Mouse (Mus musculus): ENCODE results near the gene Mdga1.

Mdga1 gene

DNA sequence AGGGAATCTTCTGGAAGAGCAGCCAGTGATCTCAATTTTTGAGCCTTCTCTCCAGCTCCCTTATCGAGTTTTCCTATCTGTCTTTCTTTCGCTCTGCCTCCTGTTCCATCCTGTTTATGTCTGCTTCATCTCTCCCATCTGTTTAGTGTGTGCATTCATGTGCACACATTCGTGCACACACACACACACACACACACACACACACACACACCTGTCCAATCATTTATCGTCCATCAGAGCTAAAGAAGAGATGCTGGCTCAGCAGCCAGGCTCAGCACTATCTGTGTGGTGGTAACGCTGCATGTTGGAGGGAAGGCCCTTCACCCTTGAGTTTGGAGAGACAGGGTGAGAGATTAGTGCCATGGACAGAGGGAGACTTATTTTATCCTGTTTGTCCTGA is 13.3 kb upstream of the Mdga1 start:
- no peak for DNase-seq (ENCODE audit: extremely low read depth, low read depth, low spot score)

DNA sequence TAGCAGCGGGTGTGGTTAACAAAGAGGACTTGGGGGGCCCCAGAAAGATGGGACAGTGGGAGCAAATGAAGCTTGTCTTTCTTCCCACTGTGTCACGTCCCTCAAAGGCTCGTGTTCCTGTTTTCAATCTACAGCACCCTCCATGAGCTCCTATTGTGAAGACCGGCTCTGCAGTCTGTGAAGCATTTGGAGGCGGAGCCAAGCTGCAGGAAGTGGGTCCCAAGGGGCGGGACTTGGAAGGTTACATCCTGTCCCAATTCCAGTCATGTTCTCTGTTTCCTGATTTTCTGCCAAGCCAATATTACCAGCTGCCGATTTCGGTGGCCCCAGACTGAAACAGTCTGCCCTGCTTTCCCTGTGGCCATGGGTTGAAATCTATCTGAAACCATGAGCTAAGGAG is 11.7 kb upstream of the Mdga1 start:
- DNase-seq (ENCODE audit: extremely low read depth, low read depth, low spot score), result no peak

DNA sequence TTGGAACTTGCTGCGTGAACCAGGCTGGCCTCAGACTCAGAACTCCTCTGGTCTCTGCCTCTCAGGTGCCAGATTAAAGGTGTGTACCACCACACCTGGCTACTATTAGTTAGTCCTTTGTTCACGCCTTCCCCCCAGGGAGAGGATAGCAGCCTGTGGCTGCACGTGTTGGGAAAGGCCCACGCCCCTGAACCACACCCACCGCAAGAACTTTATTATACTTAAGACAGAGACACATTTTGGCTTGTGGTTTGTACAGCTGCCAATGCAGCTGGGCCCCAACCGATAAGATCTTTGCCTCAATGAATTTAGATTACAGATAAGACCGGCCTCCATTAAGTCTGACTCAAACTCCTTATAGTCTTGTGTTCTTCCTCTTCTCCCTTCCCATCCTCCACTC is 10.0 kb upstream of the Mdga1 start:
- peak; percentile 46 for DNase-seq (ENCODE audit: extremely low read depth, low read depth, low spot score)

DNA sequence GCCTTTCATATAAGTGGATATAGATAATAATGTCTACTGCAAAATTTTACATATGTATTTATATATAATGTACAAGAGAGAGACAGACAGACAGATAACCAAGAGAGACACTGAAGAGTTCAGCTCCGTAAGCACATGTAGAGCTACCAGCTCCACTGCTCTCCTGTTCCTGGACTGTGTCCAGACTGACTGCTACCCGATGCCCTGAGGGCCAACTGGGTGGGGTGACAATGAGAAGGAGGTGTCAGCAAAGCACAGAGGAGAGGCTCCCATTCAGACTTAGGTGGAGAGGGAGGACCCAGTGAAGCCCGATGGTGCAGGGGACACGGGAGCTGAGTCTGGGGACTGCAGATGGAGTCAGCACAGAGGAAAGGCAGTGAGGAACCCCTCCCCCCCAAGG is 9.1 kb upstream of the Mdga1 start:
- DNase-seq (ENCODE audit: extremely low read depth, low read depth, low spot score), result no peak

DNA sequence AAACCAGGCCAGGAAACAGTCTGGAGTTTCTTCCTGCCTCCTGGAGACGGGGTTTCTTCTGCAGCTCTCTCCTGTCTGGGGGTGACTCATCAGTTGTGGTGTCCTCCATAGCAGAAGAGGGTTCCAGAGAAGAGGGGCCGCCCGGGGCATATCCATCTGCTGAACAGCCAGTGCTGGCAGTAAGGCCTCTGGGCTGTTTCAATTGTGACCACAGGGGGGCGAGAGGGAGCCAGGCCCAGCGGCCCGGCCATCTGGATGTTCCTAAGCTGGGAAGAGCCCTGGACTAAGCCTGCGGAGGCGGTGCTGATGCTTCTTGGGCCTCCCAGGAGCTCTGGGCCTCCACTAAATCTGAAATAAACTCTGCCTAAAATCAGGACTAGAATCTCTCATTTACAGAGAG is 5.8 kb upstream of the Mdga1 start:
- no peak for DNase-seq (ENCODE audit: extremely low read depth, low read depth, low spot score)

DNA sequence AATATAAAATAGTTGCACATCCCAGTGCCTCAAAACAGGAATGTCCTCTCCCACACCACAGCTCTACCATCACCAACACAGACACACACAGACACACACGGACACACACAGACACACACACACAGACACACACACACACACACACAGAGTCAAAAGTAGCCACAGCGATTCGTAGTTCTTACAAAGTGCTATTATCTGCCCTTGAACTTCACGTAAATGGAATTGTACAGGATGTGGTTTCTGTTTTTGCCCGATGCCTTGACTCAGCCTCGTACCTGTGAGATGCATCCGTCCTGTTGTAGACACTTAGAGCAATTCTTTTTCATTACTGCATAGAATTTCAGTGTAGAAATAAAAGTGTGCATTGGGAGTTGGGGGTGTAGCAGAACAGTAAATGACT is 3.3 kb upstream of the Mdga1 start:
- no peak for DNase-seq (ENCODE audit: extremely low read depth, low read depth, low spot score)

DNA sequence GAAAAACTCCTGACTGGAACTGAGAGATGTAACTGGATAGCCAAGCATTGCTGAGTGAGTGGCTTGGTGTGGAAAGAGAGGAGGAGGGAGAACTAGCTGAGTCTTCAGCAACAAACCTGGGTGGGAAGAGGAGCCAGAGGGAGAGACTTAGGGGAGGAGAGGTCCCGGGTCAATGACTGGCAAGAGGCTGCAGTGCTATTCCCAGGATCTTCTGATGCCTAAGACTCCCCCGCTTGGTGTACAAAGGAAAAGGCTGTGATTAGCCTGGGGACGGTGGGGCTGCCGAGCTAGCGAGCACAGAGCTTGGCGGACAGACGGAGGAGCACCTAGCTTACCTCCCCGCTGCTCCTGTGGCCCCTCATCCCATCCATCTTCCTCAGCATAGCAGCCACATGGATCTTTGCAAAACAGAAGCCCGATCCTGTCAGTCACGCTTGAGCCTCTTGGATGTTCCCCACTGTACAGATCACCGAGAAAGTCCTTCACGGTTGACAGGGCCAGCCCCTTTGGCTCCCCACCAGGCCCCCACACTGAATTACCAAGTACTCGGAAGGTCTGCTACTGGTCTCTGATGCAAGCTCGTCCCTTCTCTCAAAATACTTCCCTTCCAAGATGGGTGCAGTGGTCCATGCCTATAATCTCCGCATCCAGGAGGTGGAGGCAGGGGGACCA is 2.0 kb upstream of the Mdga1 start:
- no peak for DNase-seq (ENCODE audit: extremely low read depth, low read depth, low spot score)

DNA sequence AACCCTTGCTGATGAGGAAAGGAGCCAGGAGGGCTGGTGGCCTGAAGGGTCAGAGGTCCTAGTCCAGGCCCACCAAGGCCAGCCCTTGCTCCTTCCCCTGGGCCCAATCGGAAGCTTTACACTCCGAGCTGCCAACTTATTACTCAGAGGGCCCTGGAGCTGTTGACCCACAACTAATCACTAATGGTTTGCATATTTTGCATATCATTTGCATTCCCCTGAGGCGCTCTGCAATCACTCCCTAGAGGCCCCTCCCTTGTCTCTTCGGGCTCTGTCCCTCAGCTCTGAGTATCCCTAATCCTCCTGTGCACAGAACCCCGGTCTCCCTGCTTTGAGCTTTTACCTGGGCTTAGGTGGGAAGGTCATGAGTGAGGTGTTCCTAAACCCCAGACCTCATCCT is 4.4 kb downstream of the Mdga1 start:
- no peak for DNase-seq (ENCODE audit: extremely low read depth, low read depth, low spot score)

DNA sequence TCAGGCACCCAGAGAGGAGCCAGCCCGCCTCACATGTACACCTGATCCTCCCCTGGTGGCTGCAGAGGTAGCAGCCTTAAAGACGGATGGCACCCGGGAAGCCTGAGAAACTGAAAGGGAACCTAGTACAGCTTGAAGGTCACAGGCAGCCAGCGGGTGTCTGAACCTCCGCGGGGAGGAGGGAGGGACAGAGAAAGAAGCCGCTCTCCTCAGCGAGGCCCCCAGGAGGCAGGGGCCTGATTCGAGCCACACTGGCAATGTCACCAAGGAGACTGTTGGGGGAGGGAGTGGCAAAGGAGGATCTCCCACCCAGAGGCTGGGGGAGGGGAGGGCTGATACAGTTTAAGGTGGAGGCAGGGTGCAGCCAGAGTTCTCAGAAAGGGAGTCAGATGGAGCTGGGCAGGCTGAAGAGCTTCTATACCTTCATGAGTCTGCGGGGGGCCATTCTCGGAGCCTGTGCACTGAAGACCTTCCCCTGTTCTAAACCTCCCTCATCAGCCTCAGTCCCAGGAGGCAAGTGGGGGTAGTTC is 6.1 kb downstream of the Mdga1 start:
- DNase-seq (ENCODE audit: extremely low read depth, low read depth, low spot score), result no peak

DNA sequence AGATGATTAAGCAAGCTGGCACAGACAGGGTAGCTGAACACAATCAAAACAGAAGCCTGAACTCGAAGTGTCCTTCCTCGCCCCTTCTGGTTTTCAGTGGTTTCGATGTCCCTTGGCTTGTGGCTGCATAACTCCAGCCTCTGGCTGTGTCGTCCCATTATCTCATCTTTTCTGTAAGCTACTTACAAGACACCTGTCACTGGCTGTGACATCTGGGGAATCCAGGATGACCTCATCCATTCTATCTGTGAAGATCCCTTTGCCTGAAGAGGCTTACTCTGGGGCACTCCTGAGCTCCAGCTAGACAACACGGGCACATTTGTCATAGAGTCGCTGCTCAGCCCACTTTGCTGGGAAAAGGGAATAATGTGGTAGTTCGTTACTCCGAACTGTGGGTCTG is 14.0 kb downstream of the Mdga1 start:
- no peak for DNase-seq (ENCODE audit: extremely low read depth, low read depth, low spot score)

DNA sequence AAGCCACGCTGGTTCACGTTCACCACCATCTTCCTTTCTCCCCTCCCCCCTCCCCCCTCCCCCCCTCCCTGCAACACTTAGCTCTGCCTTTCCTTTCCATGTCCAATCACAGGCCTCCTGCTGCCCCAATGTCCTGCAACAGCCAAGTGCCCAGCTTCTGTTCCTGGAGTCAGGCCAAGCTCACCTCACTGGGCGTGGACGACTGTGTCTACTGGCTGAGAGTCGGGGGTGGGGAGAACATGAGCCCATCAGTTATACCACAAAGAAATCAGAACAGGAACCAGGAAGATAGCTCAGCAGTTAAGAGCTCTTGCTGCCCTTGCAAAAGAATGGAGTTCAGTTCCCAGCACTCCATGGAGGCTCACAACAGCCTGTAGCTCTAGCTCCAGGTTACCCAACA is 15.6 kb downstream of the Mdga1 start:
- DNase-seq (ENCODE audit: extremely low read depth, low read depth, low spot score), result no peak

DNA sequence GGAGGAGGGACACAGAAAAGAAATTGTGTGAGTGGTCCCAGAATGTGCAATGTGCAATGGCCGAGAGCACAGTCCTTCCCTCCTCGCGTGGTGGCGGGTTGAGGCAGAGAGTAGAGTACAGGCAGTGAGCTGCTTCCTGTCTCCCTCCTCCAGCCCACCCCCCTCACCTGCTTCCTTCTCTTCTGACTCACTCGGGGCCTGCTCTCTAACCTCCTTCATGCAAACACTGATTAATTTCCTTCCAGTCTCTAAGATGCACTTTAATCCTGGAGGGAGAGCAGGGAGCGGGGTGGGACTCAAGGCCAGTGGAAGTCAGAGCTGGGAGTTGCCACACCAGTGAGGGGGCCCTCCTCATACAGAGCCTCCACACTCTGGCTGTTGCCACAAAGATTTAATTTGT is 18.8 kb downstream of the Mdga1 start:
- DNase-seq (ENCODE audit: extremely low read depth, low read depth, low spot score), result no peak

DNA sequence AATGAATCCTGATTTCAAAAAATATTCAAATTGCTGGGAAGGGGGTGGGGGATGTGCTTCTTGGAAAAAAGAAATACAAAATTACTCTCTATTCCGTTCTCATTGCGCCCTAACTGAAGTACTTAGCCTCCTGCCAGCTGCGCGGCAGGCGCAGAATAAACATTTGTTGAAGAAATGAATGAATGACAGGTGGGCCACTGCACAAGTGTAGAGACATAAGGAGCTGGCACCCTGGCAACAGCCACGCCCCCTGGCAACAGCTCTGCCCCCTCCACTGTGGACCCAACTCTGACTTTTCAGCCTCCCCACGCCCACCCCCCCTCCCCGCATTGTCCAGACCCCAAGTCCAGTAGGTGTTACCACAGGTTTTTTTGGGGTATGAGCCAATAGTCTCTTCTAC is 19.3 kb downstream of the Mdga1 start:
- DNase-seq (ENCODE audit: extremely low read depth, low read depth, low spot score), result no peak

DNA sequence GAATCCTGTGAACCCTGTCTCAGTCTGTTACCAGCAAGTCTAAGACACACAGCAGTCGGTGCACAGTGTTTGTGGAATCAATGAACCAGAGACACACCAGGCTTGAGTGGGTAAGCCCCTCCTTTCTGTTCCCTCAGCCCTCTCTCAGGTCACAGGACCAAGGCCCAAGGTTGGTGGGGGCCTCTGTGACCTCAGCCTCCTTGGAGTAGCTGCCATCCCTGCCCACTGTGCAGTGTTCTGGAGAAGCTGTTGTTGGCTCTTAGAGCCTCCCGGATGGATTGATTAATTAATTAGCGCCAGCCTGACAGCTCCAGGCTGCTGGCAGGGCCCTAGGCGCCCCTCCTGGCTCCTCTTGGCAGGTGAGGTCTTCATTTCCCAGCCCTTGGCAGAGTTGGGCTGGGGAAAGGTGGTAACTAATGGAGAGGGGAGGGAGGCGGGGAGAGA is 22.6 kb downstream of the Mdga1 start:
- DNase-seq (ENCODE audit: extremely low read depth, low read depth, low spot score), result no peak

DNA sequence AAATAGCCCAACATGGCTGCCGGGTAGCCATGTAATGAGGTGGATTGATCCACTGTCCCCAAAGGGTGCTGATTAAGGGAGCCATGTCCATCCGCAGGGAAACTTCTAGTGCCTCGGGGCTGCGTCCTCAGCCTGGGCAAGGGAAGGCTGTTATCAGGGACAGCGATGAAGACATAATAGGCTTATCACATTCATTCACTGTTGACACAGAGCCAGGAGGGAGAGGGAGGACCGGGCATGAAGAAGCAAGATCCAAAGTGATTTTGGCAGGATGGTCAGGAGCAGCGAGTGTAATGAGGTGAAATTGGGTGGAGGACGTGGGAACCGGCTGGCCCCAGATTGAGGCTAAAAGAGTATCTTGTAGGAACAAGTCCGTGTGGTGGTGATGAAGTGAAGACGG is 25.5 kb downstream of the Mdga1 start:
- no peak for DNase-seq (ENCODE audit: extremely low read depth, low read depth, low spot score)

DNA sequence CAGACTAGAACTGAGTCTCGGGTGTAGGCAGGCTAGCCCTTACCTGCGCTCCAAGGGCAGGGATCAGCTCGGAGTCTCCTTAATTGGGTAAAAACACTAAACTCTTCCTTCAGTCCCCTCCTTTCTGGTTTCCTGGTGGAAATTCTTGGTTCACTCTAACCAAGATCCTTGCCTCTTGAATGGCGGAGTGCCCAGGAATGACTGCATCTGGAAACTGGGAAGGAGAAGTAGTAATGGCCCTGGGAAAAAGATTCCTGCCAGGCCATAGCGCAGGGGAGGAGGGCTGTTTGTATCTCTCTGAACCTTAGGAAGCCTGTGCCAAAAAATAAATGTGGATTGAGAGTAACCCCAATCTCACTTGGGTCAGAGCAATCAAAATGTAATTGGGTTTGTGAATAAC is 30.9 kb downstream of the Mdga1 start:
- DNase-seq (ENCODE audit: extremely low read depth, low read depth, low spot score), result no peak

DNA sequence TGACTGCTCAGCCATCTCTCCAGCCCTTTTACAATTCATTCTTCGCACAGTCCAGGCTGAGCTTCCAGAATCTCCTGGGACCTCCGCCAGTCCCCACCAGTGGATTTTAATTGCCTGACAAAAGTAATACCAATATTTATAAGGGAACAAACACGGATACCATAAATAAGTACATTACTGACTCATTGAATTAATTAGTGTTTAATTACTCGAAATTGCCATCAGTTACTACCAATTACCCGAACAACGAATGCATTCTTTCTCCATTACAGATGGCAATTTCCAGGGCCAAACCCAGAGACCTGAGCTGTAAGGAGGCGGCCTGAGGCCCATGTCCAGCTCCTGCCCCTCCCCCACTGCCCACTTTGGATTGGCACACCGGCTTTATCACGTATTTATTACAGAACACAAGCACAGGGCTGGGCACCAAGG is 32.5 kb downstream of the Mdga1 start:
- DNase-seq (ENCODE audit: extremely low read depth, low read depth, low spot score), result no peak

DNA sequence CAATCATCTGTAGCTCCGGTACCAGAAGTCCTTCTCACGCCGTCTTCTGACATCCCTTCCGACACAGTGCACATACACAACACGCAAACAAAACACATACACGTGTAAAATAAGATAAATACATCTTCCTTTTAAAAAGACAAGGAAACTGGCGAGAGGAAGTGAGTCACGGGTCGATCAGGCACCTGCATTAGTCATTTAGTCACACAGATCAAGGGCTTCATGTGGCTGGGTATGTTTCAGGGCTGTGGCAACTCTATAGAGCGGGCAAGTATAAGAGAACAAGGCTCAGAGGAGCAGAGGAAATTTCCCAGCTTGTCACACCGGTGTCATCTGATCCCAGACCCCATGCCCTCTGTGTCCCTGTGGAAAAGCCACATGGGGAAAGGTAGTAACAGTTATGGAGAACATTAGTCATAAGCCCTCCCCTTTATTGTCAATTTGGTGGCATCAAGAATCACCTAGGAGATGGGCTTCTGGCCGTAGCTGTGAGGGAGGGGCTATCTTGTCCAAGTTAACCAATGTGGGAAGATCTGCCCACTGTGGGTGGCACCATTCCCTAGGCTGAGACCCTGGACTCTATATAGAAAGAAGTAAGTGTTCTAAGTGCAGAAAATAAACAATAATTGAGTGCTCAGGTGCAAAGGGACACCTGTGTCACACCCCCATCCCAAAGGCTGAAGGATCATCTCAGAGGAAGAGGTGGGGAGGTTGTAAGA is 35.6 kb downstream of the Mdga1 start:
- no peak for DNase-seq (ENCODE audit: extremely low read depth, low read depth, low spot score)

DNA sequence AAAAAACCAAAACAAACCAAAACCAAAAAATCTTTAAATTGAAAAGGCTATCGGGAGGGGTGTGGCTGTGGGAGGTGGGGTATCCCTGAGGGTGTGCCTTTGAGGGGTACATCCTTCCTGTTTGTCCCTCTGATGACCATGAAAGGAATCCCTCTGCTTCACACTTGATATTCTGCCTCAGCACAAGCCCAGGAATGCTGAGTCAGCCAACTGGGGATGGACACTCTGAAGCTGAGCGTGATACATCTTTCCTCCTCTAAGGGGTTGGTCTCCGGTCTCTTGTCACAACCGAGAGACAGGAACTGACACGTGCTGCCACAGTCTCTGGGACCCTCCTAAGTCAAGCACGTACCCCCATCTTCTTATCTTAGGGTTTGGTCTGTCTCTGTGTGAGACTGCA is 37.1 kb downstream of the Mdga1 start:
- DNase-seq (ENCODE audit: extremely low read depth, low read depth, low spot score), result no peak

DNA sequence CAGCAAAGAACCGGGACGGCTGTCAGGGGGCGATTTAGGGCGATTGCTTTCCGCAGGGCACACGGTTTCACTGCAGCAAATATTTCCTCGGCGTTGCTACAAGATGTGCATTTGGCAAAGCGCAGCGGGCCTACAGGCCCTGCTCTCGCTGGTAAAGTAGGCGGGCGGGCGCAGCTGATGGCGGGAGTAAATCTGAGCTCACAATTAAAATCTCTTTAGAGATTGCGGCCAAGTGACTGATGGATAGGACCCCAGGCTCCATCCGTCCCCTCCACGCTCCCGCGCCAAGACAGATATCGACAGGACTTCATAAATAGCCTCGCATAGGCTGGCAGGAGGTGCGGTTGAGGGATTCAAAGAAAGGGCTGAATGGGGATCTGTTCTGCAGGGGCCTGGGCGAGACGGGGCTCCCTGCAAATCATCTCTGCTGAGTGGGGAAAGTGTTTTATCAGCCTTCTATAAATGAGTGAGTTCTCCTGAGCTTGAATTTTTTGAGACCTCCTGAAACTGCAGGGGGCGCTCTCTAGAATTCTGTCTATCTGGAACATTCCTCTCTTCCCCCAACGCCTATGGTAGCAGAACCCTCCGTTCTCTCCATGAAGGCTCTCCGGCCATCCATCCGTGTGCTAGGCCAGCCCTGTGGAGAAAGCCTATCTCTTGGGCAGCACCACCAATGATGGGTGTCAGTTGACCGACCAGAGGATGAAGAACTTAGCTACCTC is 38.5 kb downstream of the Mdga1 start:
- DNase-seq (ENCODE audit: extremely low read depth, low read depth, low spot score), result no peak

DNA sequence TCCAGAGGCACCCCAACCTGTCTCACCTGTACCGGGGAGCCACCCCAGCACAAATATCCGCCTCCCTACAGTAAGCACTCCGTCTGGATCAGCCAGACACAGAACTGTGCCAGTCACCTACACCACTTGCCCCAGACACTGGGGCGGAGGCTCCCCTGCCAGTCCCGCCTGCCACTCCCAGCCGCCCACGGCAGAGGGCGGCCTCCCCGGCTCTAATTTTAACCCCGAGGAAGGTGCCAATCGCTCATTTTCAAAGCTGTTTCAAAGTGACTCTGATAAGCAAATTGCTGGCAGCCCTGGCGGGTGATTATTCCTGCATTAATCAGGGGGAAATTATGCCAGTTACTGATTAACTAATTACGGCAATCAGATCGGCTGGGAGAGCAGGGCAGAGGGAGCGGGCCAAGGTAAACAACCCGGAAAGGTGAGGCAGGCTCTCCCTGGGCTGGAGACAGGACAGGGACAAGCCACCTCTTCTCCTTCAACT is 41.1 kb downstream of the Mdga1 start:
- DNase-seq (ENCODE audit: extremely low read depth, low read depth, low spot score), result peak; percentile 52
